Mouse (Mus musculus) cortical plate, adult 2 months (tissue): ENCODE data around the gene Lhfp.

ENCODE experiments used
- CTCF ChIP-seq: fragments of 200-500 bp; IDR thresholded peaks from 2 replicates; pipeline ENCODE4 v1.5.1; 2011; ENCODE audit warnings: mild to moderate bottlenecking, control low read depth, low read length; ENCODE audit not compliant: insufficient read depth; ENCODE audit errors: extremely low read depth
- POLR2A ChIP-seq: fragments of 200-500 bp; IDR thresholded peaks from 2 replicates; pipeline ENCODE4 v1.6.1; 2011; ENCODE audit warnings: mild to moderate bottlenecking, low read length, control low read depth; ENCODE audit not compliant: insufficient read depth; ENCODE audit errors: extremely low read depth

GRCm38 (mm10) chr3:53293901-53294433 lies 252.6 kb downstream of the Lhfp start:
- no peak for TF ChIP-seq CTCF
- TF ChIP-seq POLR2A, result no peak
